In genomic region chr6:82759241-82759640, GRCm38 (mm10) we compare ENCODE assay signal across 26 mouse cellular contexts. TPM values are rescaled to one million over a fixed set of nuclear protein-coding genes. Genes with fewer than 3 reads are reported as not detected.
DNase-seq lines count a peak whose midpoint lies in the region; ATAC-seq and TF ChIP-seq lines count a peak whose summit lies in the region.
"Had no signal": no experiment of that assay in that cellular context is flagged by ENCODE, and none has a peak within 500 bp of the region (broad histone marks: within the 10 kb centered on the region; RNA-seq: fewer than 3 reads in every experiment).

No protein-coding gene starts in this region.

- no peak for ATAC-seq in heart, embryonic 11.5 days (replicated peaks; ENCODE audit: insufficient number of reproducible peaks, low FRiP score, low TSS enrichment)
- ATAC-seq: forebrain, embryonic 14.5 days; forebrain, postnatal 0 days; hindbrain, embryonic 16.5 days; intestine, embryonic 15.5 days; Patski had no signal

- H3K4me3 ChIP-seq in cerebellum, adult 2 months (replicated peaks; ENCODE audit: insufficient read depth, low read depth, low read length): no peak overlapping the region
- no peak overlapping the region for H3K4me3 ChIP-seq in heart, embryonic 10.5 days
- no peak overlapping the region for H3K4me3 ChIP-seq in heart, embryonic 11.5 days (ENCODE audit: low read depth, low read length)
- no peak overlapping the region for H3K4me3 ChIP-seq in CH12.LX (replicated peaks in 1 of 3; ENCODE audit: low read depth in 2 of 3, low read length in 2 of 3, poor library complexity in 1 of 3)
- no peak overlapping the region for H3K4me3 ChIP-seq in lung, adult 2 months (replicated peaks; ENCODE audit: extremely low read depth, low read depth, low read length)
- H3K4me3 ChIP-seq: embryonic facial prominence, embryonic 12.5 days; embryonic facial prominence, embryonic 15.5 days; heart, embryonic 12.5 days; hindbrain, embryonic 10.5 days; hindbrain, embryonic 13.5 days; intestine, embryonic 15.5 days had no signal

- no peak for TF ChIP-seq RAD21 in CH12.LX (IDR thresholded peaks at IDR 0.05; ENCODE audit: low read depth, low read length)

- TF ChIP-seq EP300 in CH12.LX (IDR thresholded peaks at IDR 0.05; ENCODE audit: low read length): no peak

- peaks cover 83% of the 10 kb centered on the region for H3K79me2 ChIP-seq in CH12.LX (replicated peaks; ENCODE audit: control insufficient read depth, extremely low read depth, insufficient read depth, poor library complexity, severe bottlenecking)

- no peaks in the 10 kb centered on the region for H3K27me3 ChIP-seq in cerebellum, adult 2 months (ENCODE audit: control insufficient read depth, insufficient read depth, low read length)
- H3K27me3 ChIP-seq in heart, embryonic 10.5 days (ENCODE audit: insufficient read depth, poor library complexity, severe bottlenecking): no peaks in the 10 kb centered on the region
- no peaks in the 10 kb centered on the region for H3K27me3 ChIP-seq in heart, embryonic 11.5 days (ENCODE audit: control insufficient read depth, insufficient read depth, low read length)
- no peaks in the 10 kb centered on the region for H3K27me3 ChIP-seq in CH12.LX (replicated peaks)
- H3K27me3 ChIP-seq: embryonic facial prominence, embryonic 12.5 days; embryonic facial prominence, embryonic 15.5 days; heart, embryonic 12.5 days; hindbrain, embryonic 13.5 days; intestine, embryonic 15.5 days; Patski had no signal

- no peaks in the 10 kb centered on the region for H3K9me3 ChIP-seq in heart, embryonic 10.5 days
- no peaks in the 10 kb centered on the region for H3K9me3 ChIP-seq in heart, embryonic 11.5 days (replicated peaks; ENCODE audit: control insufficient read depth, low read length)
- H3K9me3 ChIP-seq in CH12.LX (replicated peaks; ENCODE audit: low read length): no peaks in the 10 kb centered on the region
- H3K9me3 ChIP-seq: embryonic facial prominence, embryonic 12.5 days; embryonic facial prominence, embryonic 15.5 days; G1E; heart, embryonic 12.5 days; hindbrain, embryonic 10.5 days; hindbrain, embryonic 13.5 days; intestine, embryonic 15.5 days had no signal

- no peak for TF ChIP-seq CTCF in cerebellum, adult 2 months (IDR thresholded peaks at IDR 0.05; ENCODE audit: borderline replicate concordance, insufficient read depth, low read depth, low read length)
- TF ChIP-seq CTCF in CH12.LX (conservative IDR thresholded peaks at IDR 0.05 in 1 of 2, IDR thresholded peaks at IDR 0.05 in 1 of 2; ENCODE audit: low read depth in 2 of 2, low read length in 2 of 2): no peak
- no peak for TF ChIP-seq CTCF in lung, adult 2 months (IDR thresholded peaks at IDR 0.05; ENCODE audit: insufficient read depth, low read length)

- H3K4me1 ChIP-seq in cerebellum, adult 2 months (ENCODE audit: control insufficient read depth, insufficient read depth, low read length): peaks cover 19% of the 10 kb centered on the region
- peaks cover 83% of the 10 kb centered on the region for H3K4me1 ChIP-seq in heart, embryonic 10.5 days
- H3K4me1 ChIP-seq in heart, embryonic 11.5 days (ENCODE audit: control insufficient read depth, insufficient read depth, low read length): peaks cover 73% of the 10 kb centered on the region
- peaks cover 27 to 75% of the 10 kb centered on the region in 2 experiments for H3K4me1 ChIP-seq in CH12.LX (ENCODE audit: control insufficient read depth in 1 of 2, insufficient read depth in 2 of 2)
- no peaks in the 10 kb centered on the region for H3K4me1 ChIP-seq in lung, adult 2 months (ENCODE audit: control insufficient read depth, insufficient read depth, low read length)

- peak; percentile 48 to 56 for DNase-seq in cerebellum, adult 2 months
- DNase-seq in cerebellum, adult 8-10 months: no peak
- DNase-seq in heart, embryonic 10.5 days (ENCODE audit: low spot score): no peak
- DNase-seq in CH12.LX (ENCODE audit: extremely low read depth): no peak
- peak; percentile 28 for DNase-seq in brain, adult 2 months (ENCODE audit: low read depth, low spot score)
- no peak for DNase-seq in urinary bladder, adult 2 months (ENCODE audit: low spot score)
- DNase-seq in lung, adult 2 months: no peak
- DNase-seq: adrenal gland, postnatal 10 days; adrenal gland, postnatal 36 days; cerebellum, adult 11-12 months; cerebellum, adult 9-11 months; forebrain, postnatal 0 days; gastrocnemius, postnatal 36 days; kidney, adult 11 months; kidney, adult 8-10 months had no signal

- in situ Hi-C loops in CH12.LX (cut with MboI; ENCODE audit: low pct_ligation_motif_present, low pct_unique_long_range_greater_than_20kb, low sequenced_read_pairs): no loop called here

- peaks cover 27% of the 10 kb centered on the region for H3K36me3 ChIP-seq in heart, embryonic 10.5 days
- peaks cover 6% of the 10 kb centered on the region; the same call in 1 of the 2 replicates for H3K36me3 ChIP-seq in heart, embryonic 11.5 days (ENCODE audit: control insufficient read depth, insufficient read depth, low read length)
- peaks cover 37 to 67% of the 10 kb centered on the region in 2 experiments for H3K36me3 ChIP-seq in CH12.LX (replicated peaks in 1 of 2; ENCODE audit: control insufficient read depth in 1 of 2, insufficient read depth in 1 of 2, low read length in 1 of 2)
- H3K36me3 ChIP-seq: embryonic facial prominence, embryonic 15.5 days; hindbrain, embryonic 13.5 days had no signal

- H3K27ac ChIP-seq in cerebellum, adult 2 months (ENCODE audit: insufficient read depth, low read length): no peak overlapping the region
- peak overlapping the region; percentile 84; the same call in 1 of the 2 replicates for H3K27ac ChIP-seq in heart, embryonic 10.5 days
- no peak overlapping the region for H3K27ac ChIP-seq in heart, embryonic 11.5 days (ENCODE audit: low read depth, low read length)
- no peak overlapping the region for H3K27ac ChIP-seq in CH12.LX (ENCODE audit: insufficient read depth, low read depth)
- H3K27ac ChIP-seq: embryonic facial prominence, embryonic 12.5 days; embryonic facial prominence, embryonic 15.5 days; hindbrain, embryonic 10.5 days; hindbrain, embryonic 13.5 days; intestine, embryonic 15.5 days had no signal

- 43% methylated on average over 5 of the region's 5 CpGs for WGBS in cerebellum, adult 2 months
- WGBS in heart, embryonic 10.5 days: 89% methylated on average over 5 of the region's 5 CpGs
- 89% methylated on average over 5 of the region's 5 CpGs for WGBS in heart, embryonic 11.5 days (ENCODE audit: insufficient replicate concordance)
- 83% methylated on average over 5 of the region's 5 CpGs for WGBS in lung, adult 2 months

- dilution Hi-C loops in CH12.LX (cut with MboI; ENCODE audit: extremely low pct_ligation_motif_present, extremely low pct_unique_long_range_greater_than_20kb, low sequenced_read_pairs): no loop called here

- TF ChIP-seq POLR2A in cerebellum, adult 2 months (IDR thresholded peaks at IDR 0.05; ENCODE audit: borderline replicate concordance, insufficient read depth, low read length): no peak
- no peak for TF ChIP-seq POLR2A in CH12.LX (IDR thresholded peaks at IDR 0.05; ENCODE audit: low read depth, low read length)
- no peak for TF ChIP-seq POLR2A in lung, adult 2 months (IDR thresholded peaks at IDR 0.05; ENCODE audit: borderline replicate concordance, extremely low read depth, low read depth, low read length)

- no peak overlapping the region for H3K4me2 ChIP-seq in heart, embryonic 11.5 days
- H3K4me2 ChIP-seq in CH12.LX (ENCODE audit: insufficient read depth, low read depth, poor library complexity, severe bottlenecking): no peak overlapping the region
- H3K4me2 ChIP-seq: embryonic facial prominence, embryonic 12.5 days; embryonic facial prominence, embryonic 15.5 days; heart, embryonic 12.5 days; hindbrain, embryonic 13.5 days; intestine, embryonic 15.5 days had no signal

- H3K9ac ChIP-seq in heart, embryonic 11.5 days (ENCODE audit: low read depth, low read length): no peak overlapping the region
- H3K9ac ChIP-seq in CH12.LX (ENCODE audit: insufficient read depth, low read depth): no peak overlapping the region
- H3K9ac ChIP-seq: embryonic facial prominence, embryonic 12.5 days; embryonic facial prominence, embryonic 15.5 days; forebrain, postnatal 0 days; hindbrain, embryonic 13.5 days; intestine, embryonic 15.5 days had no signal

TF ChIP-seq in CH12.LX, 34 proteins besides CTCF, POLR2A, EP300 and RAD21:
- TF ChIP-seq TCF12 (IDR thresholded peaks at IDR 0.05; ENCODE audit: low read depth, low read length): no peak
- 0 out of 2 replicates have a peak, but pooled peaks have one; percentile 27 for TF ChIP-seq ZMIZ1 (IDR thresholded peaks at IDR 0.05; ENCODE audit: low read depth, low read length)
- TF ChIP-seq JUND (conservative IDR thresholded peaks at IDR 0.05; ENCODE audit: low read depth, low read length): no peak
- TF ChIP-seq JUN (IDR thresholded peaks at IDR 0.05; ENCODE audit: insufficient read depth, low read depth, low read length): no peak

RNA-seq across cellular contexts. Expression of gene Hk2, which starts 15.0 kb away (rescaled TPM):
- polyA plus RNA-seq in cerebellum, adult 2 months (2012; rRNA removed): 6.3 and 6.4 TPM in 2 replicates
- polyA plus RNA-seq in heart, embryonic 10.5 days (2016; fragmentation: Nextera tagmentation; extraction: Ambion mirVana): 42.2 and 44.8 TPM in 2 replicates
- 44.3 and 49.5 TPM in 2 replicates for polyA plus RNA-seq in heart, embryonic 11.5 days (2014; fragmentation: Nextera tagmentation; extraction: Ambion mirVana)
- total RNA-seq in CH12.LX (2012; rRNA removed) (127 and 149 TPM in 2 replicates), CH12.LX (2014; rRNA removed) (56.0 and 64.2 TPM in 2 replicates)
- 68.4 and 75.3 TPM in 2 replicates for polyA plus RNA-seq in CH12.LX (2012; ENCODE audit: insufficient read length, low read depth)
- polyA plus RNA-seq in urinary bladder, adult 2 months (2012; rRNA removed): 7.1 and 7.5 TPM in 2 replicates
- 7.5 and 15.1 TPM in 2 replicates for polyA plus RNA-seq in lung, adult 2 months (2012; rRNA removed)

RNA-seq across cellular contexts. Expression of gene Pole4, which starts 54.1 kb away (rescaled TPM):
- 30.1 TPM in 2 replicates for polyA plus RNA-seq in cerebellum, adult 2 months (2012; rRNA removed)
- 105 and 121 TPM in 2 replicates for polyA plus RNA-seq in heart, embryonic 10.5 days (2016; fragmentation: Nextera tagmentation; extraction: Ambion mirVana)
- 111 and 122 TPM in 2 replicates for polyA plus RNA-seq in heart, embryonic 11.5 days (2014; fragmentation: Nextera tagmentation; extraction: Ambion mirVana)
- total RNA-seq in CH12.LX (2012; rRNA removed) (49.7 and 59.1 TPM in 2 replicates), CH12.LX (2014; rRNA removed) (178 and 184 TPM in 2 replicates)
- polyA plus RNA-seq in CH12.LX (2012; ENCODE audit: insufficient read length, low read depth): 79.8 and 88.8 TPM in 2 replicates
- polyA plus RNA-seq in urinary bladder, adult 2 months (2012; rRNA removed): 28.1 and 33.5 TPM in 2 replicates
- 13.6 and 15.5 TPM in 2 replicates for polyA plus RNA-seq in lung, adult 2 months (2012; rRNA removed)

Comparison
In these comparisons a context has a peak if more than half of its experiments do, and no peak if none do; other contexts are left out.
1. DNase-seq: peak in cerebellum, adult 2 months (2 of 2) and brain, adult 2 months (single experiment); none in cerebellum, adult 8-10 months (single experiment), heart, embryonic 10.5 days (single experiment), CH12.LX (single experiment), urinary bladder, adult 2 months (single experiment) and lung, adult 2 months (single experiment).